Mouse (Mus musculus) c-Kit-positive CD71-negative TER-119-negative erythroid progenitor cells, embryonic 14.5 days (primary cell): ENCODE data around the gene Dclk1.

Source experiments
- DNase-seq: peaks from one replicate; pipeline ENCODE4 v3.0.0-alpha.2; 2013; ENCODE audit warnings: low read depth

Dclk1 gene

GRCm38 (mm10) chr3:55587972-55588946 is 346.1 kb downstream of the Dclk1 start:
- DNase-seq, result no peak
